Mouse (Mus musculus) forebrain, embryonic 11.5 days (tissue): ENCODE data around the gene Gm49450. TPM values are rescaled to one million over a fixed set of nuclear protein-coding genes. Genes with fewer than 3 reads are reported as not detected.

Experiments
- ATAC-seq: fragments of 200-750 bp; cut with Nextera tagmentation; replicated peaks from 2 replicates; pipeline ENCODE4 v1.8.0; 2017; ENCODE audit warnings: moderate TSS enrichment; ENCODE audit not compliant: low FRiP score
- DNase-seq: peaks from one replicate; pipeline ENCODE4 v3.0.0-alpha.2; 2017; ENCODE audit warnings: low spot score
- H3K27ac ChIP-seq: fragments of 300-500 bp; sonication (generic); 2 replicates; pipeline ENCODE4 v1.5.1; 2014; ENCODE audit warnings: low read depth, low read length
- H3K27me3 ChIP-seq: fragments of 300-500 bp; sonication (generic); 2 replicates; pipeline ENCODE4 v1.6.1; 2014; ENCODE audit warnings: mild to moderate bottlenecking, low read length, mixed read lengths; ENCODE audit not compliant: control insufficient read depth, insufficient read depth
- H3K36me3 ChIP-seq: fragments of 300-500 bp; sonication (generic); 2 replicates; pipeline ENCODE4 v1.6.1; 2014; ENCODE audit warnings: mild to moderate bottlenecking, low read length, moderate library complexity, mixed read lengths; ENCODE audit not compliant: control insufficient read depth, insufficient read depth
- H3K4me1 ChIP-seq: fragments of 300-500 bp; sonication (generic); replicated peaks from 2 replicates; pipeline ENCODE4 v1.6.1; 2014; ENCODE audit warnings: low read length, mixed read lengths; ENCODE audit not compliant: control insufficient read depth, insufficient read depth
- H3K4me2 ChIP-seq: fragments of 300-500 bp; sonication (generic); 2 replicates; pipeline ENCODE4 v1.6.1; 2014; ENCODE audit warnings: low read depth, mild to moderate bottlenecking, low read length, moderate library complexity, mixed read lengths; ENCODE audit not compliant: severe bottlenecking
- H3K4me3 ChIP-seq: fragments of 300-500 bp; sonication (generic); 2 replicates; pipeline ENCODE4 v1.5.1; 2014; ENCODE audit warnings: low read depth, low read length
- H3K9ac ChIP-seq: fragments of 300-500 bp; sonication (generic); 2 replicates; pipeline ENCODE4 v1.6.1; 2014; ENCODE audit warnings: low read length
- H3K9me3 ChIP-seq: fragments of 300-500 bp; sonication (generic); 2 replicates; pipeline ENCODE4 v1.6.1; 2016; ENCODE audit warnings: low read length, mixed read lengths; ENCODE audit not compliant: control insufficient read depth
- WGBS: fragments of 180-500 bp; shearing (Covaris S2); extraction: QIAGEN DNeasy Blood & Tissue Kit; methylation state at CpG from one replicate; pipeline ENCODE4 v1.1.7; 2014; 5-methylcytosine and 5-hydroxymethylcytosine counted together
- polyA plus RNA-seq: library from polyadenylated mRNA; unstranded; fragments of >200 nt; fragmentation: Nextera tagmentation; extraction: Ambion mirVana; gene quantifications from 2 replicates; pipeline ENCODE4 v1.2.1, GENCODE M21; 2014

Gm49450 gene
- not detected in 2 replicates for polyA plus RNA-seq

GRCm38 (mm10) chr15:98953401-98954356 is at the start of gene Gm49450, which contains the start of gene Tuba1a:
Gene Gm49450, minus strand, starts transcription at chr15:98953551.
Gene Tuba1a, minus strand, starts transcription at chr15:98953703.
- DNase-seq (peak; percentile 99), ATAC-seq (peak; percentile 98)
- Histone ChIP-seq H3K9ac (peak within 1 kb of the TSS; percentile 96), H3K4me2 (peak within 1 kb of the TSS; percentile 87), H3K9me3 (no peaks in the 10 kb centered on the region), H3K27ac (peak within 1 kb of the TSS; percentile 98), H3K36me3 (no peaks in the 10 kb centered on the region; the same call in 1 of the 2 replicates), H3K4me3 (peak within 1 kb of the TSS; percentile 82), H3K4me1 (0 out of 2 replicates have a peak, but pooled peaks cover 2% of the 10 kb centered on the region), H3K27me3 (no peaks in the 10 kb centered on the region)
- WGBS: 2% methylated on average over 28 of the region's 28 CpGs

- Histone ChIP-seq H3K4me1 (peaks cover 8% of the 10 kb centered on the region), H3K9ac (peak overlapping the region; percentile 39; the same call in 1 of the 2 replicates), H3K27ac (no peak overlapping the region), H3K4me2 (peak overlapping the region; percentile 36; the same call in 1 of the 2 replicates), H3K9me3 (no peaks in the 10 kb centered on the region; the same call in 1 of the 2 replicates), H3K36me3 (no peaks in the 10 kb centered on the region), H3K4me3 (no peak overlapping the region), H3K27me3 (no peaks in the 10 kb centered on the region)
- DNase-seq: no peak
- no peak for ATAC-seq
- 23% methylated on average over 17 of the region's 17 CpGs for WGBS
Measured at GRCm38 (mm10) chr15:99001451-99001931, 48.1 kb upstream of the Gm49450 start.

- ATAC-seq (no peak), DNase-seq (peak; percentile 73)
- H3K27me3 ChIP-seq: no peaks in the 10 kb centered on the region
- 44% methylated on average over 14 of the region's 14 CpGs for WGBS
- H3K36me3 ChIP-seq: no peaks in the 10 kb centered on the region
- peak overlapping the region; percentile 17; the same call in 1 of the 2 replicates for H3K9ac ChIP-seq
- peaks cover 8% of the 10 kb centered on the region for H3K4me1 ChIP-seq
- no peak overlapping the region for H3K4me3 ChIP-seq
- no peak overlapping the region for H3K27ac ChIP-seq
- H3K4me2 ChIP-seq: no peak overlapping the region
- no peaks in the 10 kb centered on the region; the same call in 1 of the 2 replicates for H3K9me3 ChIP-seq
Measured at GRCm38 (mm10) chr15:99000535-99001283, 47.4 kb upstream of the Gm49450 start.

- WGBS: 43% methylated on average over 6 of the region's 6 CpGs
- no peak for ATAC-seq
- Histone ChIP-seq H3K4me2 (no peak overlapping the region), H3K27me3 (no peaks in the 10 kb centered on the region), H3K4me1 (peaks cover 8% of the 10 kb centered on the region), H3K9me3 (no peaks in the 10 kb centered on the region; the same call in 1 of the 2 replicates), H3K9ac (no peak overlapping the region), H3K27ac (no peak overlapping the region), H3K36me3 (no peaks in the 10 kb centered on the region), H3K4me3 (no peak overlapping the region)
- no peak for DNase-seq
Measured at GRCm38 (mm10) chr15:98998775-98999157, 45.4 kb upstream of the Gm49450 start.

- DNase-seq (no peak), ATAC-seq (no peak)
- no peak overlapping the region for H3K9ac ChIP-seq
- H3K4me3 ChIP-seq: no peak overlapping the region
- no peaks in the 10 kb centered on the region for H3K36me3 ChIP-seq
- H3K4me2 ChIP-seq: no peak overlapping the region
- H3K4me1 ChIP-seq: peaks cover 8% of the 10 kb centered on the region
- WGBS: 57% methylated on average over 13 of the region's 13 CpGs
- H3K27ac ChIP-seq: peak overlapping the region; percentile 34; the same call in 1 of the 2 replicates
- H3K9me3 ChIP-seq: no peaks in the 10 kb centered on the region
- H3K27me3 ChIP-seq: no peaks in the 10 kb centered on the region
Measured at GRCm38 (mm10) chr15:98997938-98998774, 44.8 kb upstream of the Gm49450 start.

- Histone ChIP-seq H3K4me3 (no peak overlapping the region), H3K4me1 (peaks cover 15% of the 10 kb centered on the region), H3K9ac (no peak overlapping the region), H3K27me3 (no peaks in the 10 kb centered on the region), H3K4me2 (no peak overlapping the region), H3K27ac (no peak overlapping the region), H3K9me3 (no peaks in the 10 kb centered on the region), H3K36me3 (no peaks in the 10 kb centered on the region)
- ATAC-seq (no peak), DNase-seq (peak; percentile 47)
- 87% methylated on average over 7 of the region's 7 CpGs for WGBS
Measured at GRCm38 (mm10) chr15:98996840-98997239, 43.5 kb upstream of the Gm49450 start.

GRCm38 (mm10) chr15:98994957-98995520 is 41.7 kb upstream of the Gm49450 start:
- no peak for ATAC-seq
- H3K4me1 ChIP-seq: peaks cover 27% of the 10 kb centered on the region
- no peaks in the 10 kb centered on the region for H3K27me3 ChIP-seq
- H3K4me2 ChIP-seq: no peak overlapping the region
- H3K36me3 ChIP-seq: no peaks in the 10 kb centered on the region
- H3K9me3 ChIP-seq: no peaks in the 10 kb centered on the region
- WGBS: 80% methylated on average over 9 of the region's 9 CpGs
- no peak overlapping the region for H3K4me3 ChIP-seq
- H3K27ac ChIP-seq: no peak overlapping the region
- DNase-seq: no peak
- no peak overlapping the region for H3K9ac ChIP-seq
